Mouse (Mus musculus) forebrain, embryonic 16.5 days (tissue): ENCODE results near the gene Psmd14. TPM values are rescaled to one million over a fixed set of nuclear protein-coding genes. Genes with fewer than 3 reads are reported as not detected.

ENCODE experiments used
- ATAC-seq: fragments of 200-750 bp; cut with Nextera tagmentation; 2 replicates; pipeline ENCODE4 v1.8.0; 2017; ENCODE audit warnings: mild to moderate bottlenecking, moderate library complexity
- H3K27ac ChIP-seq: fragments of 300-500 bp; sonication (generic); 2 replicates; pipeline ENCODE4 v1.5.1; 2014; ENCODE audit warnings: low read length, control low read depth
- H3K27me3 ChIP-seq: fragments of 300-500 bp; sonication (generic); replicated peaks from 2 replicates; pipeline ENCODE4 v1.6.1; 2014; ENCODE audit warnings: low read length; ENCODE audit not compliant: control insufficient read depth, insufficient read depth
- H3K36me3 ChIP-seq: fragments of 300-500 bp; sonication (generic); 2 replicates; pipeline ENCODE4 v1.6.1; 2014; ENCODE audit not compliant: control insufficient read depth, insufficient read depth
- H3K4me1 ChIP-seq: fragments of 300-500 bp; sonication (generic); replicated peaks from 2 replicates; pipeline ENCODE4 v1.6.1; 2014; ENCODE audit warnings: low read length; ENCODE audit not compliant: control insufficient read depth, insufficient read depth
- H3K4me2 ChIP-seq: fragments of 300-500 bp; sonication (generic); 2 replicates; pipeline ENCODE4 v1.6.1; 2014; ENCODE audit warnings: mild to moderate bottlenecking, low read length, control low read depth
- H3K4me3 ChIP-seq: fragments of 300-500 bp; sonication (generic); replicated peaks from 2 replicates; pipeline ENCODE4 v1.5.1; 2014; ENCODE audit warnings: mild to moderate bottlenecking, low read length, control low read depth
- H3K9ac ChIP-seq: fragments of 300-500 bp; sonication (generic); replicated peaks from 2 replicates; pipeline ENCODE4 v1.6.1; 2014; ENCODE audit warnings: low read depth, low read length, control low read depth
- H3K9me3 ChIP-seq: fragments of 300-500 bp; sonication (generic); 2 replicates; pipeline ENCODE4 v1.6.1; 2016; ENCODE audit warnings: low read length; ENCODE audit not compliant: control insufficient read depth
- WGBS: fragments of 180-500 bp; shearing (Covaris S2); extraction: QIAGEN DNeasy Blood & Tissue Kit; methylation state at CpG from one replicate; pipeline ENCODE4 v1.1.7; 2014; 5-methylcytosine and 5-hydroxymethylcytosine counted together
- polyA plus RNA-seq: library from polyadenylated mRNA; unstranded; fragments of >200 nt; fragmentation: Nextera tagmentation; extraction: Ambion mirVana; gene quantifications from 2 replicates; pipeline ENCODE4 v1.2.1, GENCODE M21; 2015

The Psmd14 gene
- polyA plus RNA-seq, 1 experiment from 2014 or later, result 253 TPM

DNA sequence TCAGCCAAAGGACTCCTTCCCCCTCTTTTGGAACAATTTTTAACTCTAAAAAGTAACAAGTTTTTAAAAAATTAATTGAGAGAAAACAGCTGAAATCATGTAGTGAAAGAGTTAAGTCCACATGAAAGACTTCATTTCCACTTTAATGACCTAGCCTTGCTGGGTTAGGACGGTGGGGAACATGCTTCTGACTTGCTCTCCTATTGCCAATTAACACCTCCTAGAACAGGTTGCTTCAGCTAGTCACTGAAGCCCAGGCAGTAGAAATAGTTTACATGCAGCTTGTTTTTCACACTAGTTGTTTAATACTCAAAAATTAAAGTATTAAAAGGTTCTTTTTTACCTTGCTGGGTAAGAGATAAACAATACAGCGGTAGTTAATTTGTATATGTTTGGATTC lies 39.8 kb downstream of the Psmd14 start:
- peak; percentile 78 for ATAC-seq
- peak overlapping the region; percentile 41; the same call in 1 of the 2 replicates for H3K27ac ChIP-seq

DNA sequence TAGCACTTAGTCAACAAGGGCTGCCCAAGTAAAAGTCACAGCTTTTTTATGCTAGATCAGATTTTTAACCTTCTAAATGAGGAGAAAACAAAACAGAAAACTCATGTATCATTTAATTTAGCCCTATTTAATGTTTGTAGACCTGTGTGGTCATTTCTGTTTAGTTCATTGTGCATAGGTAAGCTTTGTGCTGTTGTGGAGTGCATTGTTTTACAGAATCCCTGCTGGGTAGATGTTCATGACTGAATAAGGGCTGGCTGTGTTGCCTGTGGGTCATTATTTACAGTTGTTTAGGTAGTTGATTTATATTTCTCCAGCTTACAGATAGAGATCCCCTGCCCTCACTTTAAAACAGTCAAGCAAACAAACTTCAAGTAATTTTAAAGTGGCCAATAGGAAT lies 40.9 kb downstream of the Psmd14 start:
- H3K36me3 ChIP-seq, result no peaks in the 10 kb centered on the region
- peaks cover 2% of the 10 kb centered on the region; the same call in 1 of the 2 replicates for H3K4me1 ChIP-seq
- H3K27me3 ChIP-seq, result no peaks in the 10 kb centered on the region
- no peaks in the 10 kb centered on the region for H3K9me3 ChIP-seq
- H3K4me3 ChIP-seq, result no peak overlapping the region
- no peak overlapping the region for H3K27ac ChIP-seq
- no peak for ATAC-seq
- no peak overlapping the region for H3K9ac ChIP-seq
- H3K4me2 ChIP-seq, result no peak overlapping the region

More for the DNA sequence above, 39.8 kb downstream of the Psmd14 start:
- Histone ChIP-seq H3K36me3 (no peaks in the 10 kb centered on the region), H3K9me3 (no peaks in the 10 kb centered on the region), H3K27me3 (no peaks in the 10 kb centered on the region), H3K4me2 (no peak overlapping the region), H3K4me1 (peaks cover 2% of the 10 kb centered on the region; the same call in 1 of the 2 replicates), H3K9ac (no peak overlapping the region), H3K4me3 (no peak overlapping the region)
- WGBS, result 31% methylated on average over 2 of the region's 2 CpGs

DNA sequence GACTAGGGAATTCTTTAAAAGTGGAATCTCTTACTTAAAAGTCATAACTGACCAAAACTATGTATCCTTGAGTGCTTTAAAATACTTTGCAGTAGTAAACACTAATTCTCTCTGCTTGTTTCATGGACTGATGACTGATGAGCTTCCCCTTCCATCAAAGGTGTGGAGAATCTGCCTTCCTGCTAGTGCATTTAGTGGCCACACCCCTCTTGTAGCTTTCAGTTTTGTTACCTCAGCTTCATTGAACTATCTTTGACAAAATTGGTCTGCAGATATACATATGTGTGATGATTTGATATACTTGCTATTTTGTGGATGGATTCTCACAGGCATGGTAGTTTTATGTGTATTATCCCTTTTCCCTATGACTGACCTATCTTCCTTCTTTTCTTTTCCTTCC lies 43.5 kb downstream of the Psmd14 start:
- Histone ChIP-seq H3K4me2 (no peak overlapping the region), H3K4me1 (peaks cover 2% of the 10 kb centered on the region; the same call in 1 of the 2 replicates), H3K27ac (no peak overlapping the region), H3K9me3 (no peaks in the 10 kb centered on the region), H3K4me3 (no peak overlapping the region), H3K27me3 (no peaks in the 10 kb centered on the region), H3K9ac (no peak overlapping the region), H3K36me3 (no peaks in the 10 kb centered on the region)
- ATAC-seq, result no peak

- H3K36me3 ChIP-seq, result no peaks in the 10 kb centered on the region
- ATAC-seq, result no peak
- H3K9ac ChIP-seq, result no peak overlapping the region
- no peak overlapping the region for H3K27ac ChIP-seq
- no peaks in the 10 kb centered on the region for H3K9me3 ChIP-seq
- no peaks in the 10 kb centered on the region for H3K27me3 ChIP-seq
- WGBS, result 88% methylated on average over 5 of the region's 5 CpGs
- H3K4me1 ChIP-seq, result no peaks in the 10 kb centered on the region
- no peak overlapping the region for H3K4me2 ChIP-seq
- H3K4me3 ChIP-seq, result no peak overlapping the region
These were observed 47.9 kb downstream of the Psmd14 start for GRCm38 (mm10) chr2:61759234-61759855.

- no peak overlapping the region for H3K4me3 ChIP-seq
- H3K4me1 ChIP-seq, result no peaks in the 10 kb centered on the region
- no peak for ATAC-seq
- no peak overlapping the region for H3K4me2 ChIP-seq
- H3K27me3 ChIP-seq, result no peaks in the 10 kb centered on the region
- H3K9me3 ChIP-seq, result no peaks in the 10 kb centered on the region
- WGBS, result 80% methylated on average over 3 of the region's 3 CpGs
- no peak overlapping the region for H3K9ac ChIP-seq
- H3K36me3 ChIP-seq, result no peaks in the 10 kb centered on the region
- no peak overlapping the region for H3K27ac ChIP-seq
These were observed 48.5 kb downstream of the Psmd14 start for GRCm38 (mm10) chr2:61760044-61760443.

GRCm38 (mm10) chr2:61764470-61765105 lies 53.1 kb downstream of the Psmd14 start:
- ATAC-seq, result peak; percentile 54
- Histone ChIP-seq H3K4me1 (no peaks in the 10 kb centered on the region), H3K4me2 (no peak overlapping the region), H3K27ac (peak overlapping the region; percentile 52), H3K9me3 (no peaks in the 10 kb centered on the region), H3K36me3 (no peaks in the 10 kb centered on the region), H3K9ac (no peak overlapping the region), H3K4me3 (no peak overlapping the region), H3K27me3 (no peaks in the 10 kb centered on the region)
- 19% methylated on average over 6 of the region's 6 CpGs for whole genome bisulfite sequencing

DNA sequence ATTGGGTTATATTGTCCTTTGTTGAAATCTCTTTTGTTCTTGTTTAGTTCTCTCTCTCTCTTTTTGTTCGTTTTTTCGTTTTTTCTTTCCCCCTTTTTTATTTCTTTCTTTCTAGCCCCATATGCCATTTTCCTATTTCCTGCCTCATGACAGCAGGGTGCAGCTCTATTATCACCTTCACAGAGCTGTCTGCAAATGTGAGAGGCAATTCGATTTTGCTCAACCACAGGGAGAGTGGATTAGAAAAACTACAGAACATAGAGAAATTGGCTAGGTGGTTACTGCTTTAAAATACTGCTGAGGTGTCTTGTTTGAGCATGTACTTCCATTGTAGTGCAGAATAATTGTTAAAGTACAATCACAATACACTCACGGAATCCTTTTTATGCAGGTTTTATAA lies 54.0 kb downstream of the Psmd14 start:
- Histone ChIP-seq H3K9me3 (no peaks in the 10 kb centered on the region), H3K27ac (peak overlapping the region; percentile 41; the same call in 1 of the 2 replicates), H3K36me3 (no peaks in the 10 kb centered on the region), H3K9ac (no peak overlapping the region), H3K4me1 (no peaks in the 10 kb centered on the region), H3K4me3 (no peak overlapping the region), H3K4me2 (no peak overlapping the region), H3K27me3 (no peaks in the 10 kb centered on the region)
- WGBS, result 18% methylated on average over 4 of the region's 4 CpGs
- ATAC-seq, result peak; percentile 74

DNA sequence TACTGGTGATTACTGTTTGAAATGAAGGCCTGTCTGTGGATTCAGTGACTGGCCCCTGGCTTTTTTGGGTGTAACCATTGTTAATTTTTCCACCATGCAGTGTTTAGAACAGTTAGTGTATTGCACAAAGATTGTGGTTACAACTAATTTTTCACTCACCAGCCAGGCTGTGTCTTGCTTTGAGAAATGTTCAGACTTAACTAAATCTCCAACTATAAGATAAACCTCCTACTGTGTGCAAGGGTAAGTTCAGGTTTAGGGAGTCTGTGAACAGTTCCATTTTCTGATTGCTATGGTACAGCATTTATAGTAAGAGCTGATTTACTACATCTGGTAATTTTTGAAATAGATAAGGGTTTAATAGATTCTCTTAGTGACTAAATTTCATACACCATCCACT lies 69.3 kb downstream of the Psmd14 start:
- H3K27ac ChIP-seq, result no peak overlapping the region
- ATAC-seq, result no peak
- no peak overlapping the region for H3K9ac ChIP-seq
- H3K4me2 ChIP-seq, result no peak overlapping the region
- no peaks in the 10 kb centered on the region for H3K4me1 ChIP-seq
- no peak overlapping the region for H3K4me3 ChIP-seq
- H3K27me3 ChIP-seq, result no peaks in the 10 kb centered on the region
- H3K36me3 ChIP-seq, result peaks cover 7% of the 10 kb centered on the region; the same call in 1 of the 2 replicates
- H3K9me3 ChIP-seq, result no peaks in the 10 kb centered on the region

DNA sequence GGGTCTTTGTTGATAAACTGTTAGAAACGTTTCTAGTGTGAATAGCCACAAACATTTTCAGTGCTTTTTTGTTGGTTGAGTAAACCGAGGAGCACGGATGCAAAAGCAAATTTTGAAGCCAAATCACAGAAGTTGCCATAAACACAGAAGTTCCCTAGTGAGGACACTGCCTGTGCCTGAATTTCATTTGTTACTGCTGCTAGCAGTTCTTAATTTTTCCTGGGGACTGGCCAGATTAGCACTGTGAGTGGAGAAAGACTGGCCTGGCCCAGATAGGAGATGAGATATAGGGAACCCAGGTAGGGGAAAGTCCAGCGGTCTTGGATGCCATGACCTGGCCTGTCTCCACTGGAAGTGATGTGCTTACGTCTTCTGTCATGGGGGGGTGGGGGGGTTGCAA lies 83.5 kb downstream of the Psmd14 start:
- H3K4me2 ChIP-seq, result no peak overlapping the region
- peak; percentile 54 for ATAC-seq
- WGBS, result 65% methylated on average over 5 of the region's 5 CpGs
- H3K27me3 ChIP-seq, result no peaks in the 10 kb centered on the region
- no peaks in the 10 kb centered on the region for H3K9me3 ChIP-seq
- H3K36me3 ChIP-seq, result no peaks in the 10 kb centered on the region
- H3K27ac ChIP-seq, result peak overlapping the region; percentile 70
- no peak overlapping the region for H3K9ac ChIP-seq
- H3K4me3 ChIP-seq, result no peak overlapping the region
- H3K4me1 ChIP-seq, result peaks cover 5% of the 10 kb centered on the region; the same call in 1 of the 2 replicates
